Mouse (Mus musculus) heart, adult 9 months (tissue): ENCODE data around the gene Platr25.
A peak's percentile ranks its signal among the peaks of the same experiment; 100 is the strongest.
"Not testable (repeated sequence)": the region's sequence is repeated elsewhere in the genome, so short reads cannot be mapped to it uniquely, and the experiment has no call there.

Source experiments
- DNase-seq, 2 experiments: peaks; one replicate each; pipeline ENCODE4 v3.0.0; 2022; ENCODE audit warnings: low spot score in 2 of 2

Platr25 gene

DNA sequence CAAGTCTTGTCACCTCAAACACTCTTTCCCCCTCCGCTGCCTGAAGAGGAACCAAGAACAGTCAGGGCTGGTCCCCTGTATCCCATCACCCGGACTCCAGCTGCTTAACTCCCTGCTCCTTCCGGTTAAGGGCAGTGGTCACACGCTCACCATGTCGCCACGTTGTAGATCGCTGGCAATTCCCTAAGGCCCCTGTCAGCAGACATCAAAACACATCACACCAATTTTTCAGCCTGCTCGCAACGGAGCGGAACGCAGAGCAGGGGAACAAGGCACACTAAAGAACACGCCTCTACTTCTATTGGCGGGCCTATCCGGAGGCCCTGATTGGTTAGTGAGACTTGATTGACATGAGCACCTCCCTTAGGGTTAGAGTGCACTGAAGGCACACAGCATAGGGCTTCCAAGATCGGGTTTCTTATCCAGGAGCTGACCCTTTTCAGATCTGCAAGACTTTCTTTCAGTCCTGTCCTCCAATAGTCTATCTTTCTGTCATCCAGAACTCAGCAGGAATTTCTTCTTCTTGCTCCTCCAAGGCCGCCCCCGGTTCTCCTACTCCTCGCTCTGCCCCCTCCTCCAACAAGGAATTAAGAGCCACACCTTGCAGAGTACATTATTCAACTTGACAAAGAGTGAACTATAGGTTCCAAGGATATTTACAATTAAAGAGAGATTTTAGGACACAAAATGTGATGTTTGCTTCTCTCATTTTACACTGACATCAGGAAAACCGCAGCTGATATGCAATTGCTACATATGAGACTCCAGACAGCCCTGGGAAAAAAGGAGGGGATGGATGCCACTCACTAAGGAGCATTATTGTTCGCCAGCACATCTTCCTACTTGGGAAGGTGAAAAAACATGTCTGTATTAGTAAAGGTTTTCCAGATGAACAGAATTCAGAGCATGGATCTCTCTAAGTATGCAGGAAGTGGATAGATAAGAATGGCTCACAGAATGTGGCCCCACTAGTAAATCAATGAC lies at the start of gene Platr25:
Platr25 (minus strand) TSS at position 278 of the 984 bp plus-strand sequence.
- peak; percentile 53 to 76 for DNase-seq

DNA sequence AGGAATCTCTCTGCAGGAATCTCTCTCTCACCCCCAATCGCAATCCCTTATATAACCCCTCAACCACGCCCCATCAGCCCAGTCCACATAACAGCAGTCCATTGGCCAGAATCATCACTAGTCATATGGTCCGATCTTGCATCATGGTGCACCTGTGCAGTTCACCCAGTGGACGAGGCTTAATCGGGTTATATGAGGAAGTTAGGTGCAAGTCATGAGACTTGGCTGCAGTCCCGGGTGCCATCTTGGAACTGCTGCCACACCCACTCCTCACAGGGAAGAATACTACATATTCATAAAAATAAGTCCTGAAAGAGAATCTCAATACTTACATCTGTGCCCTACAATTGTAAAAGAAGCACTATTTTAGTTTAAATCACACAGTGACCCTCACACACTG lies 47.5 kb upstream of the Platr25 start:
- DNase-seq, result not testable (repeated sequence)

DNA sequence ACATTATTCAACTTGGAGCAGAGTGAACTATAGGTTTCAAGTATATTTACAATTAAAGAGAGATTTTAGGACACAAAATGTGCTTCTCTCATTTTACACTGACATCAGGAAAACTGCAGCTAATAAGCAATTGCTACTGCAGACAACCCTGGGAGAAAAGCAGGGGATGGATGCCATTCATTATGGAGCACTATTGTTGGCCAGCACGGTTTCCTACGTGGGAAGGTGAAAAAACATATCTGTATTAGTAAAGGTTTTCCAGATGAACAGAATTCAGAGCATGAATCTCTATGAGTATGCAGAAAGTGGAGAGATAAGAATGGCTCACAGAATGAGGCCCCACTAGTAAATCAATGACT lies 25.6 kb upstream of the Platr25 start:
- not testable (repeated sequence) for DNase-seq

DNA sequence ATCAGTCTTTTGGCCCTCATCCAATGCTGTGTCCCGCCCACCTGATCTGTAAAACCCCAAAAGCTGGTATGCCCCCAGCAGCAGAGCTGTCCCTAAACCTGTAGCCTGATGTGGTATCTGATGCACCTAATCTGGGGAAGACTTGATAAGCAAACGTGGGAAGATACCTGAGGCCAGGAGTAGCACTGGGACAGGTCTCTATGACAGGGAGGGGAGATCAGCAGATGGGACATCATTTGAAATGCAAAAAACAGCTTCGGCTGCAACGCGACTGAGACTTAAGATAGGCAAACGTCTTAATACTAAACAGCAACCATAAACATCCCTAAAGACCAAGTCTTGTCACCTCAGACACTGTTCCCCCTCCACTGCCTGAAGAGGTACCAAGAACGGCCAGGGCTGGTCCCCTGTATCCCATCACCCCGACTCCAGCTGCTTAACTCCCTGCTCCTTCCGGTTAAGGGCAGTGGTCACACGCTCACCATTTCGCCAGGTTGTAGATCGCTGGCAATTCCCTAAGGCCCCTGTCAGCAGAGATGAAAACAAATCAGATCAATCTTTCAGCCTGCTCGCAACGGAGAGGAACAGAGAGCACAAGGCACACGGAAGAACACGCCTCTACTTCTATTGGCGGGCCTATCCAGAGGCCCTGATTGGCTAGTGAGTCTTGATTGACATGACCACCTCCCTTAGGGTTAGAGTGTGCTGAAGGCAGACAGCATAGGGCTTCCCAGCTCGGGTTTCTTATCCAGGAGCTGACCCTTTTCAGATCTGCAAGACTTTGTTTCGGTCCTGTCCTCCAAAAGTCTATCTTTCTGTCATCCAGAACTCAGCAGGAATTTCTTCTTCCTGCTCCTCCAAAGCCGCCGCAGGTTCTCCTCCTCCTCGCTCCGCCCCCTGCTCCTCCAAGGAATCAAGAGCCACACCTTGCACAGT lies 25.0 kb upstream of the Platr25 start, which contains the start of gene Gm5141:
Gm5141 (minus strand) TSS at position 610 of the 936 bp plus-strand sequence.
- DNase-seq, result peak; percentile 47 to 58

DNA sequence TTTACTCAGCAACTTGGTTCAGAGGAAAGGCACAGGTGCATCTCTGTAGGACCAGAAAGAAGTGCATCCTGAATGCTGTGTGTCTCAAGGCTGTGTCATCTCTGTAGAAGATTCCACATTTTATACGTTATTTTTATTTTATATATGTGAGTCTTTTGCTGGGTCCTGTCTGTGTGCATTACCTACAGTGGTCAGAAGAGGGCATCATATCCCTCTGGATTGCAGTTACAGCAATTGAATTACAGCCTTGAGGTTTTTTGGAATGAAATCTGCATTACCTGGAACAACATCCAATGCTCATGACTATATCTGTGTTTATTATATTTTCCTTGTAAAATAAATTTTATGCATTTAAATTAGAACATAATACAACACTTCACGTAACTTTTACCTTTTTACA lies 3.3 kb upstream of the Platr25 start:
- DNase-seq, result not testable (repeated sequence)

DNA sequence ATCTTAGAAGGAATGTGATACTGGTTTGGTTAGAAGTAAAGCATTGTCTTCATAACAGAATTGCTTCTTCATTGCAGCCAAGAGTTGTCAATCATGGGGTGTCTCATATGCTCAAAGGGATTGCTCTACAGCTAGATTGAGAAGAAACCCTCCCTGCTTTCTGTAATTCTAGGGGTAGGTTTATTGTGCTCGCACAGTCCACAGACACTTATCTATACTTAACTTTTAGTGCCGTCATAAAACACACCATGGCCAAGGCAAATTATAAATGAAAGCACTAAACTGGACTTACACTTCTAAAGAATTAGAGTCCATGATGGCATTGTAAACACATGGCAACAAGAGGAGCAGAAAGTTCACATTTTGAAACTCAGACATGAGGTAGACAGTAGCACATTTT lies 27.2 kb downstream of the Platr25 start:
- no peak for DNase-seq

DNA sequence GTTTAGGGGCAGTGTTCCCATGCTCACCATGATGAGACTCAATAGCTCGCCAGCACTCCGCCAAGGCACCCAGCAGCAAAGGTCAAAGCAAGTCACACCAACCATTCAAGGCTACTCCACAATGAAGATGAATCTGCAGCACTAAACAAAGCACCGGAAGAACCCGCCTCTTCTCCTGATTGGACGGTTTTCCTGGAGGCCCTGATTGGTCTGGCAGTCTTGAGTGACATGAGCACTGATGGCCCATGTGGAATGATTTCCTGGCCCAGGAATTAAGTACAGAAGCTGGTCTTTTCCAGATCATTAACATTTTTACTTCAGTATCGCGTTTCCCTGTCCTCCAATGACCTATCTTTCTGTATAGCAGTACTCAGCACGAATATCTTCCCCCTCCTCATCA lies 47.9 kb downstream of the Platr25 start:
- not testable (repeated sequence) for DNase-seq

DNA sequence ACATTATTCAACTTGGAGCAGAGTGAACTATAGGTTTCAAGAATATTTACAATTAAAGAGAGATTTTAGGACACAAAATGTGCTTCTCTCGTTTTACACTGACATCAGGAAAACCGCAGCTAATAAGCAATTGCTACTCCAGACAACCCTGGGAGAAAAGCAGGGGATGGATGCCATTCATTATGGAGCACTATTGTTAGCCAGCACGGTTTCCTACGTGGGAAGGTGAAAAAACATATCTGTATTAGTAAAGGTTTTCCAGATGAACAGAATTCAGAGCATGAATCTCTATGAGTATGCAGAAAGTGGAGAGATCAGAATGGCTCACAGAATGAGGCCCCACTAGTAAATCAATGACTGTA lies 75.2 kb downstream of the Platr25 start:
- DNase-seq, result not testable (repeated sequence)

DNA sequence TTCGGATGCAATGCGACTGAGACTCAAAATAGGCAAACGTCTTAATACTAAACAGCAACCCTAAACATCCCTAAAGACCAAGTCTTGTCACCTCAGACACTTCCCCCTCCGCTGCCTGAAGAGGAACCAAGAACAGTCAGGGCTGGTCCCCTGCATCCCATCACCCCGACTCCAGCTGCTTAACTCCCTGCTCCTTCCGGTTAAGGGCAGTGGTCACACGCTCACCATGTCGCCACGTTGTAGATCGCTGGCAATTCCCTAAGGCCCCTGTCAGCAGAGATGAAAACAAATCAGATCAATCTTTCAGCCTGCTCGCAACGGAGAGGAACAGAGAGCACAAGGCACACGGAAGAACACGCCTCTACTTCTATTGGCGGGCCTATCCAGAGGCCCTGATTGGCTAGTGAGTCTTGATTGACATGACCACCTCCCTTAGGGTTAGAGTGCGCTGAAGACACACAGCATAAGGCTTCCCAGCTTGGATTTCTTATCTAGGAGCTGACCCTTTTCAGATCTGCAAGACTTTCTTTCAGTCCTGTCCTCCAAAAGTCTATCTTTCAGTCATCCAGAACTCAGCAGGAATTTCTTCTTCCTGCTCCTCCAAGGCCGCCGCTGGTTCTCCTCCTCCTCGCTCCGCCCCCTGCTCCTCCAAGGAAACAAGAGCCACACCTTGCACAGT lies 75.8 kb downstream of the Platr25 start:
- peak; percentile 67 to 70 for DNase-seq

DNA sequence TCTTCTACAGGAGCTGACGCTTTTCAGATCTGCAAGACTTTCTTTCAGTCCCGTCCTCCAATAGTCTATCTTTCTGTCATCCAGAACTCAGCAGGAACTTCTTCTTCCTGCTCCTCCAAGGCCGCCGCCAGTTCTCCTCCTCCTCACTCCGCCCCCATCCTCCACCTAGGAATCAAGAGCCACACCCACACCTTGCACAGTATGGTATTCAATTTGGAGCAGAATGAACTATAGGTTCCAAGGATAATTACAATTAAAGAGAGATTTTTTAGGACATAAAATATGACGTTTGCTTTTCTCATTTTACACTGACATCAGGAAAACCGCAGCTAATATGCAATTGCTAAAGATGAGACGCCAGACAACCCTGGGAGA lies 107.2 kb downstream of the Platr25 start:
- DNase-seq, result no peak

DNA sequence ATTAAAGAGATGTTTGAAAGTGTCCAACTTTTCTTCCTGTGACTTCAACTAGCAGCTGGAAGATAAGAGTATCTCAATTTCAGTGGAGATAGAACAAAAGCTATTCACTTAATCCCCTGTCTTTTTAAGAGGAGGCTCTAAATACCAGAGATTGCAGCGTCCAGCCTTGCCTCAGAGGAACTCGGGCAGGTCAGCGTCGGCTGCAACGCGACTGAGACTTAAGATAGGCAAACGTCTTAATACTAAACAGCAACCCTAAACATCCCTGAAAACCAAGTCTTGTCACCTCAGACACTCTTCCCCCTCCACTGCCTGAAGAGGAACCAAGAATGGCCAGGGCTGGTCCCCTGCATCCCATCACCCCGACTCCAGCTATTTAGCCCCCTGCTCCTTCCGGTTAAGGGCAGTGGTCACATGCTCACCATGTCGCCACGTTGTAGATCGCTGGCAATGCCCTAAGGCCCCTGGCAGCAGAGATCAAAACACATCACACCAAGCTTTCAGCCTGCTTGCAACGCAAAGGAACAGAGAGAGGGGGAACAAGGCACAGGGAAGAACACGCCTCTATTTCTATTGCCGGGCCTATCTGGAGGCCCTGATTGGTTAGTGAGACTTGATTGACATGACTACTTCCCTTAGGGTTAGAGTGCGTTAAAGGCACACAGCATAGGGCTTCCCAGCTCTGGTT lies 107.7 kb downstream of the Platr25 start:
- peak; percentile 85 to 88 for DNase-seq

DNA sequence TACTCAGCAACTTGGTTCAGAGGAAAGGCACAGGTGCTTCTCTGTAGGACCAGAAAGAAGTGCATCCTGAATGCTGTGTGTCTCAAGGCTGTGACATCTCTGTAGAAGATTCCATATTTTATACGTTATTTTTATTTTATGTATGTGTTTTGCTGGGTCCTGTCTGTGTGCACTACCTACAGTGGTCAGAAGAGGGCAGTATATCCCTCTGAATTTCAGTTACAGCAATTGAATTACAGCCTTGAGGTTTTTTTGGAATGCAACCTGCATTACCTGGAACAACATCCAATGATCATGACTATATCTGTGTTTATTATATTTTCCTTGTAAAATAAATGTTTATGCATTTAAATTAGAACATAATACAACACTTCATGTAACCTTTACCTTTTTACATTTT lies 133.4 kb downstream of the Platr25 start:
- DNase-seq, result not testable (repeated sequence)

DNA sequence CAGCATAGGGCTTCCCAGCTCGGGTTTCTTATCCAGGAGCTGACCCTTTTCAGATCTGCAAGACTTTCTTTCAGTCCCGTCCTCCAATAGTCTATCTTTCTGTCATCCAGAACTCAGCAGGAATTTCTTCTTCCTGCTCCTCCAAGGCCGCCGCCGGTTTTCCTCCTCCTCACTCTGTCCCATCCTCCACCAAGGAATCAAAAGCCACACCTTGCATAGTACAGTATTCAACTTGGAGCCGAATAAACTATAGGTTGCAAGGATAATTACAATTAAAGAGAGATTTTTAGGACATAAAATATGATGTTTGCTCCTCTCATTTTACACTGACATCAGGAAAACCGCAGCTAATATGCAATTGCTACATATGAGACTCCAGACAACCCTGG lies 136.2 kb downstream of the Platr25 start:
- not testable (repeated sequence) for DNase-seq

DNA sequence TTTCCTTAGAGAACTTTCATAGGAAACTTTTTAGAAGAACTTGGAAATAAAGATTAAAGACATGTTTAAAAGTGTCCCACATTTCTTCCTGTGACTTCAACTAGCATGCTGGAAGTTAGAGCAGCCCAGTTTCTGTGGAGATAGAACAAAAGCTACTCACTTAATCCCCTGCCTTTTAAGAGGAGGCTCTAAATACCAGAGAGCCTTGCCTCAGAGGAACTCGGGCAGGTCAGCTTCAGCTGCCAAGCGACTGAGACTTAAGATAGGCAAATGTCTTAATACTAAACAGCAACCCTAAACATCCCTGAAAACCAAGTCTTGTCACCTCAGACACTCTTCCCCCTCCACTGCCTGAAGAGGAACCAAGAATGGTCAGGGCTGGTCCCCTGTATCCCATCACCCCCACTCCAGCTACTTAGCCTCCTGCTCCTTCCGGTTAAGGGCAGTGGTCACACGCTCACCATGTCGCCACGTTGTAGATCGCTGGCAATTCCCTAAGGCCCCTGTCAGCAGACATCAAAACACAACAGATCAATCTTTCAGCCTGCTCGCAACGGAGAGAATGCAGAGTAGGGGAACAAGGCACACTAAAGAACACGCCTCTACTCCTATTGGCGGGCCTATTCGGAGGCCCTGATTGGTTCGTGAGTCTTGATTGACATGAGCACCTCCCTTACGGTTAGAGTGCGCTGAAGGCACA lies 136.8 kb downstream of the Platr25 start, which contains the start of gene 6720489N17Rik:
6720489N17Rik (minus strand) TSS at position 606 of the 700 bp plus-strand sequence.
- peak; percentile 85 for DNase-seq
